Mouse (Mus musculus) monocyte, adult 5-6 weeks (primary cell): ENCODE data around the gene Cops2. TPM values are rescaled to one million over a fixed set of nuclear protein-coding genes. Genes with fewer than 3 reads are reported as not detected.

Source experiments
- ATAC-seq: fragments of 153-309, 156-312 bp; replicated peaks from 2 replicates; pipeline ENCODE4 v1.8.0; 2017; ENCODE audit warnings: mild to moderate bottlenecking; ENCODE audit not compliant: low TSS enrichment, insufficient number of reproducible peaks, severe bottlenecking, poor library complexity, low FRiP score
- total RNA-seq: library from RNA; stranded (forward); fragments of 200-1000, 200-491, 200-594 nt; gene quantifications from 3 replicates; pipeline ENCODE4 v1.2.3, GENCODE M21; 2017

Gene Cops2
- total RNA-seq, 1 experiment from 2014 or later = 164 TPM

DNA sequence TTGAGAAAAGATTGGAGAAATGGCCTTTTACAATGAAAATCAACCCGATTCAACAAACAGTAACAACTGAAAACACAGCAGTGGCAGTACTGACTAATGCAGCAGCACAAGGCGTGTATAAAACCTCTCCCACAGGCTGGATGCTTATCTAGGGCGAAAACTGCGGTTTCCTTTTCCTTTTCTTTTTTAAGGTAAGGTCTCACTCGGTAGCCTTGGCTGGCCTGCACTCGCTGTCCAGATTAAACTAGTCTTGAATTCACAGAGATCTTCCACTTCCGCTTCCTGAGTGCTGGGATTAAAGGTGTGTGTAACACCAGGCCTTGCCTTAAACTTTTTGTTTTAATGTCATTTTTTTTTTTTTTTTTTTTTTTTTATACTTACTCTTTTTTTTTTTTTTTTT lies 20.8 kb downstream of the Cops2 start:
- no peak for ATAC-seq

DNA sequence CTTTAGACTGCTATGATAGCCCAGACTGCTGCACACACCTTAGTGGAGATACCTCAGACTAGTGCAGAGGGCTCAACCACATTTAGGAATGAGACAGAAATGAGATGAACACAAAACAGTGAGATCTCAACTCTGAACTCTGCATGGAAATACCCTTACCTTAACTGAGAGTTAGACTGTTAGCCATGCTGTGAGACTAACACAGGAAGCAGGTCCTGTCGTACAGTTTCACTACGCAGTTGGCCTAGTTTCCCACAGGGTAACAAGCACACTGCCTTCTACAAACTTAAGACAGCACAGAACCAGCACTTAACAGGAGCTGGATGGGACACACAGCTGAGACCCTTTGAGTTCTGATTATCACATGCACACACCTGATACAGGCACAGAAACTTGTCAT lies 29.0 kb downstream of the Cops2 start:
- ATAC-seq = no peak

DNA sequence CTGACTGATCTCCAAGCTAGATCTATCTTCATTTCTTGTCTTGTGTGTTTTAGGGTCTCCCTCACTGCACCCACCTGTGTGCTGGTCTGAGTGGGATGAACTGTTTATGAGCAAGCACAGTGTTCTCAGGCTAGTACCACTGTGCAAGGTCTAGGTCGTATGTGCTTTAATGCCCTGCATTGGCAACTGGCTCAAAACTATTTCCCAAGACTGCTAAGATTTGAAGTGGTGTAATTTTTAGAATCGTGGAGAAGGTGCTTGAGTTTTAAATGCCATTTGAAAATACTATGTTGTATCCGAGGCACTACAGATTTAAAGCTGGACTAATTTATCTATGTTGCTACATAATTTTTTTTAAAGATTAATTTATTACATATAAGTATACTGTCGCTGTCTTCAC lies 31.0 kb downstream of the Cops2 start:
- ATAC-seq = no peak

DNA sequence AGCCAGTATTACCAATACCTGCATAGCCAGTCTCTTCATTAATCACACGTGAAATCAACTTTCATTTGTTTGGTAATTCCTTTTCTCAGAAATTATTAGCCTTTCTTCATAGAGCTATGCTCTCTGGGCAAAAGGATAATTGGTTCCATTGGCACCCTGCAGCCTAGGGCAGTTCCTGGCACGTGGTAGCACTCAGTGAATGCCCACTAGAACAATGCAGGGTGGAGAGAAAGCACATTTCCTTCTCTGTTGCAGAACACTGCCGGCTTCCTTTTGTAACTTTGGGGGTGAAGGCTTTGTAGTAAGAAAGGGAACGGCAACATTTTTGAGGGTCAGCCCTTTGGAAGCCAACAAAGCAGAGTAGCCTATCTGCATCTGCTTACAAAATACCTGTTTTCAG lies 32.7 kb downstream of the Cops2 start:
- ATAC-seq = no peak

DNA sequence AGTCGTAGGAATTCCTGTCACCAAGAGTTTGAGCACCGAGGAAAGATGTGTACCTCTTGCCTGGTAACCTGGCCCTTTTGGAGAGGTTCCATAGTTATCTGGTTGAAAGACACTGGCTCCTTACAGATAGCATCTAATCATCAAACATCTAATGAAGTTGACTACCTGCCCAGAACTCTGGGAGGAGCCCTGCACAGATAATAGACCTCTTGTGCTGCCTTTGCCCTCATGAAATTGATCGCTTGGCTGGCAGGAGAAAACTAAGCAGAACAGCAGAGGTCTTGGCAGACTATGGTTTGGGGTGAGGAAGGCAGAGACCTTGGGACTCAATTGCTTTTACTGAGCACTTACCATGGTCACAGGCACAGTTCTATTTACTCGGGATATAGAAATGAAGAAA lies 38.5 kb downstream of the Cops2 start:
- no peak for ATAC-seq

DNA sequence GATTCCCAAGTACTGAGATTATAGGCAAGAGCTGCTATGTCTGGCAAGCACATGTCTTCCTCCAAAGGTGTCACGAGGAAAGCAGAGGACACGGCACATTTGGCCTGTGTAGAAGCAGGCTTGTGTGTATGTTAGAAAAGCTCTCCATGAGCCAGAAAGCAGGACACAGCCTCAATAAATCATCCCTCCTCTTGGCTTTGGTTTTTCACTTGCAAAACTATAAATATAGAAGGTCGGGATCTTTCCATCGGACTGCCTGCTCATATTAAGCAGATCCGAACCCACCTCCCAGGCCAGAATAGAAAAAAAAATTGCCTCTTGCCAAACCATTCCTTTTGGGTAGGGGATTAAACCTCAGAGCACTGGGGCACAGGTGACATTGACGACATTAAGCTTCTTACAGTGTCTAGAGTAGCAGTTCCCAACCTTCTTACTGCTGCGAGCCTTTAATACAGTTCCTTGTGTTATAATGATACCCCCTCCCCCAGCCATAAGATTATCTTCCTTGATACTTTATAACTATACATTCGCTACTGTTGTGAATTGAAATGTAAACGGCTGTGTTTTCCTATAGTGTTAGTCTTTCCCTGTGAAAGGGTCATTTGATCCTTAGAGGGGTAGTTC lies 44.9 kb downstream of the Cops2 start:
- no peak for ATAC-seq

DNA sequence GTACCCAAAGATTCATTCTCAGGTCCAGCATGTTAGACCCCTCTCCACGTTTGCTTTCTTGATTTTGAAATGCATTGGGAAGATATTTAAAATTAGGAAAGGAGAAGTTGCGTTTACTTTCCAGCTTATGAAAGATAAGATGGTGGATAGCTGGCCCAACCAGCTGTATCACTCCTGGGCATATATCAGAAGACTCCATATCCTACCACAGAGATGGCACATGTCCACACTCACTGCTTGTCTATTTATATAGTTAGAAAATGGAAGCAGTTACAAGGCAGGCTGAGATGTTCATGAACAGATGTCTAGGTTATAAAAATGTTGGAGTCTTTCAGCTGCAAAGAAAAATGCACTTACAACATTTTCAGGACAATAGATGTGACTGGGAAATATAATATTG lies 47.6 kb downstream of the Cops2 start:
- no peak for ATAC-seq

DNA sequence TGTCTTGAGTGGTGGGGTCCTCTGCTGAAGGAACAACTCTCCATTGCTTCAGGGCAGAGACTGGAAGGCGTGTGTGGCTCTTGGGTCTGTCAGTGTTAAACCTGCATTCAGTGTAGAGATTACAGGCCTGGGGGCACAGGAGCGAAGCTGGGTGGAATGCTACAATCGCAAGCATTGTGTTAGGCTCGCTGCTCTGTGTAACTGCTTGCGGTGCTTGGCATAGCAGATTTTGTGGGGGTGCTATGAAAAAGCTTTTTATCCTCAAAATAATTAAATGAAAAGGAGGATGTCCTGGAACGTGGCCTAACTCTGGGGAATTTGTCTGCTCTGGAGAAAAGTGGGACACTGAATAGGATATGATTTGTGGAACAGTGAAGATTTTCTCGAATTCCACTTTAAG lies 49.4 kb downstream of the Cops2 start:
- ATAC-seq = no peak

DNA sequence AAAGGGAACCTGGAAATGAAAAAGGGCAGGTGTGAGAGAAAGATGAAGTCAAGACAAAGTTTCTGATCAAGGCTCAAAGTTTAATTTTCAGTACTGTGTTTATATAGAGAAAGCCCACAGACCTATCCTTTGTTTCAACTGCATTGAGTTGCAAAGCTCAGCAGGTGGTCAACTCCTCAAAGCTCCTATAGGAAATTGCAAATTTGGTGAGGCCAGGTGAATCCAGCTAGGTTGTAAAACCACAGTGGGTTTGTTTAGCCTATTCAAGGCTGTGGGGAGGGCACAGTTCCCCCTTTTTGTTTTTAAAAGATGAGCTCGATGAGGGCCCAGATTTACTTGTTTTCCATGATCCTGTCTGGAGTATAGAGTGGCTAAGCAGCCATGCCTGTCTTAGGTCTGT lies 53.1 kb downstream of the Cops2 start:
- ATAC-seq = no peak

DNA sequence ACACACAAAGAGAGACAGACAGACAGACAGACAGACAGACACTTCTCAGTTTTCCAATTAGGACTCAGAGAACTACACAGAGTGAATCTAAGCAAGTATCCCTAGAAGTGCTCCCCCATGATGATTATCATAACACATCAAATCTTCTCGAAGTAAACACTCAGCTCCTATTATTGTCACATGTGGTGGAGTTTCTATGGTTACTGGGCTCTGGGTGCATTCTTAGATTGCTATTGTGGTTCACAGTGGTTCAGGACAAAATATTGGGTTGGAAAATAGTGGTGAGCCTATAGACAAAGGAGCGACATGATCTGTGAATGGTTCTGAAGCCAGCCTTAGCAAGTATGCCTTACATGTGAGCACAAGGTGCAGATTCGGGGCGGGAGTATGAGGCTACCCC lies 57.0 kb downstream of the Cops2 start:
- no peak for ATAC-seq

DNA sequence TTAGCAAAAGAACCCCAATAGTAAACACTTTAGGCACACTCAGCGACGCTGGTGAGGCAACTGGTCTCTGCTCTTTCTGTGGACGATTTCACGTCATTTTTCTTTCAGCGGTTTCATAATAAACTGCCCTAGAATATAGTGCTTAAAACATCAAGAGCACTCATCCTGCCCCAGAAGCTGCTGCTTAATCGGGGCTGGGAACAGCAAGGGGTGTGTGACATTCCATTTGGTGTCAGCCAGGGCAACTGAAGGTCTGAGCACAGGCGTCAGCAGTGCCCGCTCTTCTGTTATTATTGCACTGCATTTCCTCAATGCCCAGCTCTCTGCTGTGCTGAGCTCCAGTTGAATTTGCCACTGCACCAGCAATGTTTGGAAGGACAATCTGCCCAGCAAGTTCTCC lies 57.9 kb downstream of the Cops2 start:
- ATAC-seq = no peak

DNA sequence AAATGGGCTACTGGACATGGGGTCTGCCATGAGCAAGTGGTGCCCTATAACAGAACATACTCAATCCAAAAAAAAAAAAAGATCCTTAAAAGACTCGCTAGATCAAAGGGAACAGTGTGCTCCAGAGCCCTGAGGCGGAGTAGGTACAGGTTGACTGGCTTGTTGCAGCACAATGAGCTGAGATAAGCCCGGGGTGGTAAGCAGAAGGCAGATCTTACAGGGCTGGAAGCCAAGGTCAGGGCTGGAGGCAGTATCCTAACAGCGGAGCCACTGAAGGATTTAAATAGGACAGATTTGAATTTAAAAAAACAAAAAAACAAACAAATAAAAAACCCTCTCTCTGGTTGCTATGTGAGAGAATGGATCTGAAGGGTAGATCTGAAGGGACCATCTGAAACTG lies 58.5 kb downstream of the Cops2 start:
- no peak for ATAC-seq

DNA sequence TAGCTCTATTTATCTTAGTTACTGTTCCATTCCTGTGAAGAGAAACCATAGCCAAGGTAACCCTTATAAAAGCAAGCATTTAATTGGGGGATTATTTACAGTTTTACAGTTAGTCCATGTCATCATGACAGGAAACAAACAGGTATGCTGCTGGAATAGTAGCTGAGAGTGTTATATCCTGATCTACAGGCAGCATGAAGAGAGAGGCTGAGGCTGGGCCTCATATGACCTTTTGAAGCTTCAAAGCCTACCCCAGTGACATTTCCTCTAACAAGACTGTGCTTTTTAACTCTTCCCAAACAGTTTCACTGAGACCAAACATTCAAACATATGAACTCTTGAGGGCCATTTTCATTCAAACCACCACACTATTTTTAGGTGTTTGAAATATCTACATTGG lies 61.1 kb downstream of the Cops2 start:
- no peak for ATAC-seq

DNA sequence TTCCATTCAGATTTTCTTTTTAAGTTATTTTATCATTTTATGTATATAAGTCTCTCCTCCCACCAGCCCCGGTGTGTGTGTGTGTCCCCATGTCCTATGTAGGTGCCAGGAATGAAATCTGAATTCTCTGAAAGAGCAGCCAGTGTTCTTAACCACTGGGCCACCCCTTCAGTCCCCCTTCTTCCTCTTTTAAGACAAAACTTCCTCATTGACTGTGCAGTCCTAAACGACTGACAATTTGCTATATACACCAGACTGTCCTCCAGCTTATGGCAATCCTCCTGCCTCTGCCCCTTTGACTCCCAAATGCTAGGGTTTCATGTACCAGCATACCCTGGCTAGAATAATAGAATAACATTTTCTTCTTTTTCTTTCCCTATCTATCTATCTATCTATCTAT lies 63.8 kb downstream of the Cops2 start:
- peak; percentile 57 for ATAC-seq

DNA sequence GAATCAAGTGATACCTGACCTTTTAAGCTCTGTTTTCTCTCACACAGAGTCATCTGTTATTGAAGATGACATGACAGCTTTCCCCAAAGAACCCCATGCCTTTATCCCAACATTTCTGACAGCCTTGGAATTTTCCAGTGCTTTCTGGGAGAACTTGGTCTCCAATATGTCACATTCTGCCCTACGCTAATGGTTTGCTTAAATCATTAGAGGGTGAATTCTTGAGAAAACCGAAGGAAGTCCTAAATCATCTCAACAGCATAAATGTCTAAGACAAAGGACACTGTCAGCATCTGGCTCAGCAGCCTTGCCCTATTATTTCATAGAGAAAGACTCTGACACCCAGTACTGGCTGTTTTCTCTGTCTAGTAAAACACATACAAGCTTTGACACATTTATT lies 64.8 kb downstream of the Cops2 start:
- no peak for ATAC-seq

DNA sequence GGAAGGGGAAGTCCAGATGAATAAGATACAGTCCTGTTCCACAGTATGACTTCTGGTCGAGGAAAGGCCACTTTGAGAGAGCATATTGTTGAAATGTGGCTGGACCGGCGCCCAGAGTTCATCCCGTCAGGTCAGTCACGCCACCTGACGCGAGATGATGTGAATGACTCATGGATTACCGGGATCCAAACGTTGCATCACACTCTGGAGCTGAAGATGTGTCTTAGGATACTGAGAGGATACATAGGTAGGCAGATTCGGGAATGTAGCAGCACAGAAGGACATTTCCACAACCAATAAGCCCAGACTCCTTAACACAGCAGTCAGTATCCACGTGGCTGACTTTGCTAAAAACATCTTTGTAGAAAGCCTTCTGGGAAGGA lies 66.1 kb downstream of the Cops2 start:
- no peak for ATAC-seq

DNA sequence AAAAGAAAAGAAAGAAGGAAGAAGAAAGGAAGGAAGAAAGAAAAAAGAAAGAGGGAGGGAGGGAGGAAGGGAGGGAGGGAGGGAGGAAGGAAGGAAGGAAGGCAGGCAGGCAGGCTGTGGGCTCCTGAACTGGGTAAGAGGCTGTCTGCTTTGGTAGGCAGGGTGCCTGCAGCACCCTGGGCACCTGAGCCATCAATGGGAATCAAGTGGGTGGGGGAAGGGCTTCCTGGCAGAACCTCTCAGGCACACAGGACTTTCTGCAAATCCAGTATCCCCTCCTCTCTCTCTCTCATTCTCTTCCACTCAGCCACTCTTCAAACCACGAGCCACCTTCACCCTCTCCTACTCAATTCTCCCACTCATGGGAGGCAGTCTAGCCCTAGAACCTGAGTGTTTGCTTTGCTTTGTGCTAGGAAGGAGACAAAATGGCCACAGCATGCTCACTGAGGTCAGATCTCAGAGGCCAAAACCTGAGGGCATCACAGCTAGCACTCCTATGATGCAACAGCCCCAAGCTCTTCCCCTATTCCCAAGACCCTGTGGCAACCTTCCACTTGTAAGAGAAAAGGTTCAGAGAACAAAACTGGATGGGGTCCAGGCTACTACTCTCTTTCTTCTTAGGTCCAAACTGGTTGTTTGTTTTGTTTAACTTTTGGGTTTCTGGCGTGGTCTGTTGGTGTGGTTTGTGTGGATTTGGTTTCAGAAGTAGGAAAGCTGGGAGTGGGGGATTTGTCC lies 66.6 kb downstream of the Cops2 start:
- ATAC-seq = peak; percentile 27; the same call in 1 of the 2 replicates

DNA sequence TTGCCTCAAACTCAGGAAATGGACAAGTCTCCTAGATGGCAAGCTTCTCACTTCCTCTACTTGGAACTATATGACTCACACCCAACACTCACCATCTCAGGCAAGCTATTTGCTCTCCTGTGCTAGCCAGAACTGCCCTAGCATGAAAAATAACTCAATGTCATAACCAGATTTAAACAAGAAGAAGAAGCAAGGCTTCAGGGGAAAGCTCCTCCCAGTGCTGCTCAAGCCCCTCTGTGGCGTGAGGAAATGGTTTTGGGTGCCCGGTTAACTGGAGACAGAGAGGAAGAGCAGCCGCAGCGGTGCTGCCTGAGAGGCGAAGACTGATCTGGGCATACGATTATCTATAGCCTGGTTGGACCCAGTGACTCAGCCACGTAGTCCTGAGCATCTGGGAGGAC lies 67.5 kb downstream of the Cops2 start:
- ATAC-seq = peak; percentile 81

DNA sequence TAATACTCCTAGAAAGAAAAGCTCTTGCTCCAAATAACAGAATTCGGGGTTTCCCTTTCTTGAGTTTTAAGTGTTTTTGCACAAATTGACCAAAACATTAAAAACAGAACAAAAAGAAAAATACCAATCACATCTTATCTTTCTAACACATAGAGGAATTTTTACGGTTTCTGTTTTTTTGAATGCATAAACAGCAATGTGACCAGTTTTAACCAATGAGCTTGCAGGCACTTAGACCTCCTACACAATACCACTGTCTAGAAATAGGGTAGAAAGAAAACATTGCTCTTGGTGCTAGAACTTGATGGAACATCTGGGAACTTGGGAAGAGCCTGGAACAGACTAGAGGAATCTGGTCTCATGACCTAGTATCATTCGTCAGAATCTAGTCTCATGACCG lies 68.7 kb downstream of the Cops2 start:
- no peak for ATAC-seq

DNA sequence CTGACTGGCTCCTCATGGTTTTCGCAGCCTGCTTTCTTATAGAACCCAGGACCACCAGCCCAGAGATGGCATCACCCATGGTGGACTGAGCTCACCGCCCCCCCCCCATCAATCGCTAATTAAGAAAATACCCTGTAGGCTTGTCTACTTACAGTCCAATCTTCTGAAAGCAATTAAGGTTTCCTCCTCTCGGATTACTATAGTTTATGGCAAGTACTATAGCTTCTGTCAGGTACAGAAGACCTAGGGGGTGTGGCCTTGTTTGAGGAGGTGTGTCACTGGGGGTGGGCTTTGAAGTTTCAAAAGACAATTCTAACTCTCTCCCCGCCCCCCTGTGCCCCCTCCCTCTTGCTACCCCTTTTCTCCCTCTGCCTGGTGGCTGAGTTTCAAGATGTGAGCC lies 69.7 kb downstream of the Cops2 start:
- ATAC-seq = no peak

DNA sequence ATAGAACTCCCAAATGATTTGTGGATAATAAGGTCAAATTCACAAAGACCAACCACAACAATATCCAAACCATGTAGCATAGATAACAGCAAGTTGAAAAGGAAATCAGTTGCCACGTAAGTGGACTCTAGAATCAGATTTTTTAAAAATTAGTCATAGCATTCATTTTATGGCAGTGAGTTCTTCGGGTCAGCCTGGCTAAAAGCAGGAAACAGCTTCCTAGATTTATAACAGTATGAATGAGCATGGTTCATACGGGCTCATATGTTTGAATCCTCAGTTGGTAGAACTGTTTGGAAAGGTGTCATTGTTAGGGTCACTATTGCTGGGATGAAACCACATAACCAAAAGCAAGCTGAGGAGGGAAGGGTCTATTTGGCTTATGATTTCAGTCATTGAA lies 70.2 kb downstream of the Cops2 start:
- ATAC-seq = no peak
